Mouse (Mus musculus) liver, embryonic 14.5 days (tissue): ENCODE measurements around the gene Lrrc46.

ENCODE experiments used
- CTCF ChIP-seq: IDR thresholded peaks from 2 replicates; pipeline ENCODE4 v1.5.1; 2016; ENCODE audit warnings: antibody characterized with exemption, low read depth, control low read depth
- EP300 ChIP-seq: IDR thresholded peaks from 2 replicates; pipeline ENCODE4 v1.6.1; 2016; ENCODE audit warnings: antibody characterized with exemption, low read depth

DNA sequence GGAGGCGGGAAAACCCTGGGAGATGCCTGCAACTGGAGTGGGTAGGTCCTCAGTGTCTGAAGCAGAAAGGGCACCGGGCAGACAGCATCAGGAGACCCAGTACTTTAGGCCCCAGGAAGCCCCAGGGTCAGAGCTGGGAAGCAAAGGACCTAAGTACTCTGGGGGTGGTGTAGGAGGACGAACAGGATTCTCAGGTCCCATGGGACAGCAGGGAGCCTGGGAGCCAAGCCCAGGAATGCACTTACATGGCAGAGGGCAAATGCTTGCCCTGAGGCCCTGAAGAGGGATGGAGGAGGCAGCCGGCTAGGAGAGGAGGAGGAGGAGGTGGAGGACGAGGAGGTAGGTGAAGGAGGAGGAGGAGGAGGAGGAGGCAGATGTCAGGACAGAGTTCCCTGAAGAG is 46.2 kb downstream of the Lrrc46 start:
- TF ChIP-seq CTCF, result no peak
- TF ChIP-seq EP300, result no peak
